Mouse (Mus musculus): ENCODE measurements around the gene Nmt1. TPM values are rescaled to one million over a fixed set of nuclear protein-coding genes. Genes with fewer than 3 reads are reported as not detected.

Nmt1 gene
- total and polyA plus RNA-seq, 3 experiments = 84.5 to 205 (median 115) TPM

DNA sequence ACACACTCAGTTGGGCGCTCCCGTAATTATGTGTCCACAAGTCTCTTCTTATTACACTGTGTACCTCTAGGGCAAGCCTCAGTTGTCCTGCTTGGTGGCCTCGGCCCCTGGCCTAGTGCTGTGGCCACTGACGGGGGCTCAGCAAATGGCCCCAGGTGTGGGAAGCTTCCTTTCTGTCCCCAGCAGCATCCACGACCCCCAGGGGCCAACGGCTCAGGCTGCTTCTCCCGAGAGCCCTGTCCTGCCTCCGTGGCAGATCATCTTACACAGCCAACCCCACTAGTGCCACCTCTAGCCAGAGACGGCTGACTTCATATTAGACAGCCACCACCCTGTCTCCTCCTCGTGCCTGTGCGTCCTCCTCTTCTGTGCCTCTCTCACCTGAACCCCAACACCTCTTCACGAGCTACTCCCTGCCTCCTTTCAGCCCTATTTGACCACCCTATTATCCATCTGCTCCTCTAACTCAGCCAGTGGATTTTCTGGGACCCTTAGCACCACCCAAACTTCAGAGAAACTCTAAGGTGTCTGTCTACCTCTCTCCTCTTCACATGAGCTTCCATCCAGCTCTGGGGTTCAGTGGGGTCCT, 71.5 kb downstream of the Nmt1 start:
- Histone ChIP-seq H3K79me2 (replicated peaks; ENCODE audit: control insufficient read depth, extremely low read depth, insufficient read depth, poor library complexity, severe bottlenecking) (peaks cover 36% of the 10 kb centered on the region), H3K27ac (ENCODE audit: insufficient read depth, low read depth) (0 out of 2 replicates have a peak overlapping the region, but pooled peaks have one; percentile 3), H3K27me3 (replicated peaks) (peaks cover 6% of the 10 kb centered on the region), H3K4me2 (ENCODE audit: insufficient read depth, low read depth, poor library complexity, severe bottlenecking) (peak overlapping the region; percentile 47; the same call in 1 of the 2 replicates), H3K36me3 (replicated peaks in 1 of 2; ENCODE audit: control insufficient read depth in 1 of 2, insufficient read depth in 1 of 2, low read length in 1 of 2) (peaks cover 3 to 30% of the 10 kb centered on the region in 2 experiments), H3K9me3 (replicated peaks; ENCODE audit: low read length) (no peaks in the 10 kb centered on the region), H3K4me1 (ENCODE audit: control insufficient read depth in 1 of 2, insufficient read depth in 2 of 2) (peaks cover 51 to 77% of the 10 kb centered on the region in 2 experiments), H3K4me3 (replicated peaks in 1 of 3; ENCODE audit: low read depth in 2 of 3, low read length in 2 of 3, poor library complexity in 1 of 3) (peak overlapping the region in 1 of 3 experiments; percentile 79), H3K9ac (ENCODE audit: insufficient read depth, low read depth) (no peak overlapping the region; the same call in 1 of the 2 replicates)
- DNase-seq (ENCODE audit: extremely low read depth) = no peak
- dilution Hi-C loops (cut with MboI; ENCODE audit: extremely low pct_ligation_motif_present, extremely low pct_unique_long_range_greater_than_20kb, low sequenced_read_pairs) = no loop called here
- in situ Hi-C loops (cut with MboI; ENCODE audit: low pct_ligation_motif_present, low pct_unique_long_range_greater_than_20kb, low sequenced_read_pairs) = no loop called here
- TF ChIP-seq MAFK (IDR thresholded peaks at IDR 0.05; ENCODE audit: insufficient replicate concordance, low read length) (no peak), TCF12 (IDR thresholded peaks at IDR 0.05; ENCODE audit: low read depth, low read length) (no peak), GABPA (IDR thresholded peaks at IDR 0.05; ENCODE audit: insufficient replicate concordance, low read depth, low read length) (no peak), NRF1 (IDR thresholded peaks at IDR 0.05; ENCODE audit: low read depth, low read length) (no peak), JUN (IDR thresholded peaks at IDR 0.05; ENCODE audit: insufficient read depth, low read depth, low read length) (no peak), MYC (IDR thresholded peaks at IDR 0.05; ENCODE audit: low read depth, low read length) (no peak), HCFC1 (IDR thresholded peaks at IDR 0.05; ENCODE audit: low read depth, low read length) (no peak), BHLHE40 (IDR thresholded peaks at IDR 0.05; ENCODE audit: low read depth, low read length) (no peak), RCOR1 (conservative IDR thresholded peaks at IDR 0.05; ENCODE audit: low read depth, low read length) (no peak), CHD1 (IDR thresholded peaks at IDR 0.05; ENCODE audit: low read depth, low read length) (no peak), RAD21 (IDR thresholded peaks at IDR 0.05; ENCODE audit: low read depth, low read length) (no peak), MAZ (IDR thresholded peaks at IDR 0.05; ENCODE audit: low read depth, low read length) (no peak), ETS1 (conservative IDR thresholded peaks at IDR 0.05; ENCODE audit: low read depth, low read length) (no peak), KAT2A (IDR thresholded peaks at IDR 0.05; ENCODE audit: insufficient replicate concordance, low read length) (no peak), TBP (conservative IDR thresholded peaks at IDR 0.05; ENCODE audit: low read depth, low read length) (no peak)

DNA sequence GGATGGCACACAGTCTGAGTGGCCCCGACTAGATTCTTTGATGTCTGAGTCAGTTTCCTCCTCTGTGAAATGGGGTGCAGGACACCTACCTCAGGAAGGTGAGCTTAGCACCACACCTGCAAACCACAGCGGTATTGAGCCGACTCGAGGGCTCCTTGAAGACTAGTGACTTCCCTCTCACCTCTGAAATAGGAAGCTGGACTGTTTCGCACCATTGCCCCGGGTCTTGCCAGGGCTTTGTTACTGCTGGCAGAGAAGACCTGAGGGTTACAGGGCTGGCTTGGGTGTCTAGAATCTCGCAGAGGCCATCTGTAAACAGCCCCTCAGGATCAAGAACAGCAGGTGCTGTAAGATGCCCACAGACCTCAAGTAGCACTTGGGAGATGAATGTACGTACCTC, 72.4 kb downstream of the Nmt1 start:
- peaks cover 36% of the 10 kb centered on the region for H3K79me2 ChIP-seq (replicated peaks; ENCODE audit: control insufficient read depth, extremely low read depth, insufficient read depth, poor library complexity, severe bottlenecking)
- H3K4me3 ChIP-seq (replicated peaks in 1 of 3; ENCODE audit: low read depth in 2 of 3, low read length in 2 of 3, poor library complexity in 1 of 3) = peak overlapping the region; percentile 61 to 91 (median 79)
- peaks cover 10 to 38% of the 10 kb centered on the region in 2 experiments for H3K36me3 ChIP-seq (replicated peaks in 1 of 2; ENCODE audit: control insufficient read depth in 1 of 2, insufficient read depth in 1 of 2, low read length in 1 of 2)
- H3K27me3 ChIP-seq (replicated peaks) = peaks cover 6% of the 10 kb centered on the region
- peak overlapping the region; percentile 82 for H3K9ac ChIP-seq (ENCODE audit: insufficient read depth, low read depth)
- dilution Hi-C loops (cut with MboI; ENCODE audit: extremely low pct_ligation_motif_present, extremely low pct_unique_long_range_greater_than_20kb, low sequenced_read_pairs) (no loop called here), in situ Hi-C loops (cut with MboI; ENCODE audit: low pct_ligation_motif_present, low pct_unique_long_range_greater_than_20kb, low sequenced_read_pairs) (loop anchor here (5.0 kb wide), 2 partner anchors 57 to 227 kb away; no protein-coding TSS in a partner anchor)
- H3K9me3 ChIP-seq (replicated peaks; ENCODE audit: low read length) = no peaks in the 10 kb centered on the region
- TF ChIP-seq TBP (conservative IDR thresholded peaks at IDR 0.05; ENCODE audit: low read depth, low read length) (no peak), JUN (IDR thresholded peaks at IDR 0.05; ENCODE audit: insufficient read depth, low read depth, low read length) (no peak), BHLHE40 (IDR thresholded peaks at IDR 0.05; ENCODE audit: low read depth, low read length) (peak; percentile 49; the same call in 1 of the 2 replicates), ZC3H11A (IDR thresholded peaks at IDR 0.05; ENCODE audit: low read depth, low read length) (no peak), MYC (IDR thresholded peaks at IDR 0.05; ENCODE audit: low read depth, low read length) (no peak), SIN3A (IDR thresholded peaks at IDR 0.05; ENCODE audit: low read length) (no peak), CTCF (conservative IDR thresholded peaks at IDR 0.05 in 1 of 2, IDR thresholded peaks at IDR 0.05 in 1 of 2; ENCODE audit: low read depth in 2 of 2, low read length in 2 of 2) (no peak), MXI1 (IDR thresholded peaks at IDR 0.05; ENCODE audit: low read depth, low read length) (no peak), HCFC1 (IDR thresholded peaks at IDR 0.05; ENCODE audit: low read depth, low read length) (no peak), IRF4 (IDR thresholded peaks at IDR 0.05; ENCODE audit: low read depth, low read length) (peak; percentile 41; the same call in 1 of the 2 replicates), ZMIZ1 (IDR thresholded peaks at IDR 0.05; ENCODE audit: low read depth, low read length) (no peak), CHD2 (IDR thresholded peaks at IDR 0.05; ENCODE audit: low read length) (no peak), KAT2A (IDR thresholded peaks at IDR 0.05; ENCODE audit: insufficient replicate concordance, low read length) (no peak), CHD1 (IDR thresholded peaks at IDR 0.05; ENCODE audit: low read depth, low read length) (no peak), EP300 (IDR thresholded peaks at IDR 0.05; ENCODE audit: low read length) (peak; percentile 16; the same call in 1 of the 2 replicates), MEF2A (IDR thresholded peaks at IDR 0.05; ENCODE audit: borderline replicate concordance, low read depth, low read length) (no peak), RCOR1 (conservative IDR thresholded peaks at IDR 0.05; ENCODE audit: low read depth, low read length) (no peak), ZKSCAN1 (IDR thresholded peaks at IDR 0.05; ENCODE audit: borderline replicate concordance, low read depth, low read length) (no peak)
- no peak overlapping the region; the same call in 1 of the 2 replicates for H3K27ac ChIP-seq (ENCODE audit: insufficient read depth, low read depth)
- DNase-seq (ENCODE audit: extremely low read depth) = no peak
- H3K4me2 ChIP-seq (ENCODE audit: insufficient read depth, low read depth, poor library complexity, severe bottlenecking) = peak overlapping the region; percentile 47
- H3K4me1 ChIP-seq (ENCODE audit: control insufficient read depth in 1 of 2, insufficient read depth in 2 of 2) = peaks cover 47 to 77% of the 10 kb centered on the region in 2 experiments
